Mouse (Mus musculus) layer of hippocampus, adult 2 months (tissue): ENCODE measurements around the gene Lrpap1. TPM values are rescaled to one million over a fixed set of nuclear protein-coding genes. Genes with fewer than 3 reads are reported as not detected.

Experiments
- DNase-seq, 2 experiments: peaks; one replicate each; pipeline ENCODE4 v3.0.0; 2022; ENCODE audit warnings: low spot score in 2 of 2
- H3K27ac ChIP-seq: fragments of 200-600 bp; 2 replicates; pipeline ENCODE4 v1.8.1; 2022
- H3K4me3 ChIP-seq: fragments of 200-600 bp; 2 replicates; pipeline ENCODE4 v1.8.1; 2022; ENCODE audit warnings: mild to moderate bottlenecking
- CTCF ChIP-seq: fragments of 200-600 bp; conservative IDR thresholded peaks from 2 replicates; pipeline ENCODE4 v1.8.1; 2022; ENCODE audit warnings: antibody characterized with exemption, mild to moderate bottlenecking, moderate library complexity
- total RNA-seq, 2 experiments: library from RNA; stranded (reverse); gene quantifications; 2 replicates each; pipeline ENCODE4 v1.2.3; 2021

Gene Lrpap1
- total RNA-seq, 2 experiments from 2014 or later: 150 to 159 TPM

DNA sequence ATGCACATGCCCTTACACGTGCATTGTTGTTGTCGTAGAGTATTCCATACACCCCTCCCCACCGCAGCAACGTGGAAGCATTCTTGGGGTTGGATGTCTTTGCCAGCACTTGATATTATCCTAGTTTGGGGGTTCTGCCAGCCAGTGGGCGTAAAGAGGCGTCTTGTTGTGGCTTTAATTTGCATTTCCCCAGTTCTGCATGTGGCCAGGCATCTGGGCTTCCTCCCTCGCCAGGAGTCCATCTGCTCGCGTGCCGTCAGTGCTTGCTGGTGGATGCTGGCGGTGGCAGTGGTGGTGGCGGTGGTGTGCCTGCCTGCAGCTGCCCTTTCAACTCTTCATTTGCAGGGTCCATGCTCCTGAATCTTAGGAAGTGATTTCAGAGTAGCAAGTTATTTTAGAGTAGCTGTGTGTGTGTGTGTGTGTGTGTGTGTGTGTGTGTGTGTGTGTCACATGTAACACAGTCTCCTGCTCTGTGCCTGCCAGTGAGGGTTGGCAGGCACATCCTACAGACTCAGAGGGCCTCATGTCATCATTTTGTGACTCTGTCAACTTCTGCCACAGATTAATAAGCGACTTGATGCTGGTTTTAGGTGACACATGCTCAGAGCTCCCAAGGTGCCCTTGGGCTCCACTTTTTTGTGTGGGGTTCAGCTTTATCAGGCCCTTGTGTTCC lies 32.1 kb upstream of the Lrpap1 start:
- DNase-seq: peak; percentile 93 to 94
- Histone ChIP-seq H3K27ac (peak overlapping the region; percentile 87), H3K4me3 (no peak overlapping the region)
- TF ChIP-seq CTCF: no peak

DNA sequence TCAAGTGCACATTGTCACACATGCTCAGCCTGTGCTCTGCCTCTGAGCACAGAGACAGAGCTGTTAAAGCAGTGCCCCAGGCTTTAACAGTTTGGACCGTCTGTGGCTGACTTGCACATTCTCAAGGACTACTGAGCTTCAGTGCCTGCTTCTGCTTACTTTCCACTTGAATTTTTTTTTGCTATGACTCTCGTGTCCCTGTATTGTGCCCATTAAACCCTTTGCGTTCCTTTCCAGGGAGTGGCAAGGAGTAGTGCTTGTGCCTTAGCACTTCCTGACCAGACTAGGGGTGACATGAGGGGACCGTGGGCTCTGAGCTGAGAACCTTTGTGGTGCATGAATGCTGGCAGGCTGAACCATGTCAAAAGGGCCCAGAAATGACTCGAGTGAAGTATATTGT lies 30.3 kb upstream of the Lrpap1 start:
- no peak overlapping the region for H3K4me3 ChIP-seq
- DNase-seq: no peak
- no peak overlapping the region for H3K27ac ChIP-seq
- TF ChIP-seq CTCF: no peak

DNA sequence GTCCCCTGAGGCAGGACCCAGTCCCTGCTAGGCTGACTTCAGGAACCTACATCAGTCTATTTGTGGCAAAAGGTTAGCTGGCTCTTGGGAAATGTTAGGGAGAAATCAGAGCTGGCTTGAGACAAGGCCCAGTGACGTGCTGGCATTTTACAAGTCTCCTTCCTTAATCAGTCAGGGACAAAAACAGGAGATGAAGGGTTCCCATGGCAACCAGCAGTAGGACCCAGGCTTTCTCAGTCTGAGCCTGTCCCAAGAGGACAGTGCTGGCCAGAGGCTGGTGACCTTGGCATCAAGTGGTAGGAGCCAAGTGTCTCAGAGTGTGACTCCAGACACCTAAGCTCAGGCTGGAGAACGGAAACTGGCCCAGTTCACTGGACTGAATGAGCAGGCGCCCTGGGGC lies 28.7 kb upstream of the Lrpap1 start:
- DNase-seq: no peak
- no peak for TF ChIP-seq CTCF
- no peak overlapping the region for H3K4me3 ChIP-seq
- no peak overlapping the region for H3K27ac ChIP-seq

DNA sequence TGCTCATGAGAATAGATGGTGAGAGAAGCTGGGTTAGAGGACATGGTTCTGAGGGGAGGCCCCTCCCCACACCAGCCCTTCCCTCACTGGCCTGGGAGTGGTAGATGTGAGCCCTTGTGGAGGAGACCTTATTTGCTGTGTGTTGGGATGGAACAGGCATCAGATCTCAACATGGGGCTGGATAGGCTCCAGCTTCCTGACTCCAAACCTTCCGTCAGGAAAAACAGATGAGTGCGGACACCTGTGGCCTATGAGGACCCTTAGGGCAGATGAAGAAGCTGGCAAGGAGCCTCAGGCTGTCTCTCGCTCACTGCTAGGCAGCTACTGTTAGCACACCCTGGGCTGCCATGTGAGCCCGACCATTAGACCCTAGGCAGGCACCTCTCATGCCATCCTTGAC lies 27.9 kb upstream of the Lrpap1 start:
- TF ChIP-seq CTCF: no peak
- no peak for DNase-seq
- H3K27ac ChIP-seq: no peak overlapping the region

DNA sequence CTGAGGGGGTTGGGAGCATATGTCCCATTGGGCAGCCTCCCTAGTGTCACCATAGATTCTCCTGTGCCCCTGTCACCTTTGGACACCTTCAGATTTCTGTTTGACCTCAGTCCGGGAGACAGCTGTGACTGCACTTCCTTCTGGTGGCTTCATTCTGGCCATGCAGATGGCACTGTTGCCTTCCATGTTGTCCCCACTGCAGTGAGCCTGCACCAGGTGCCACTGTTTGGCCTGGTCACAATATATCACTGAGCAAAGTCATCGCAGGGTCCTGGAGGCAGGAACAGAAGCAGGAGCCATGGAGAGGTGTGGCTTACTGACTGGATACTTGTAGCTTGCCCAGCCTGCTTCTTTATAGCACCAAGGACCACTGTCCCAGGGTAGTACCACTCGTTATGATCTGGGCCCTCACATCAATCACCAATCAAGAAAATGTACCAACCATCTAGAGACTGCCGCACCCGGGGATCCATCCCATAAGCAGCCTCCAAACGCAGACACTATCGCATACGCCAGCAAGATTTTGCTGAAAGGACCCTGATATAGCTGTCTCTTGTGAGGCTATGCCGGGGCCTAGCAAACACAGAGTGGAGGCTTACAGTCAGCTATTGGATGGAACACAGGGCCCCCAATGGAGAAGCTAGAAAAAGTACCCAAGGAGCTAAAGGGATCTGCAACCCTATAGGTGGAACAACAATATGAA lies 26.9 kb upstream of the Lrpap1 start:
- no peak for TF ChIP-seq CTCF
- DNase-seq: no peak
- Histone ChIP-seq H3K4me3 (no peak overlapping the region), H3K27ac (no peak overlapping the region)

More for the DNA sequence above, 27.9 kb upstream of the Lrpap1 start:
- no peak overlapping the region for H3K4me3 ChIP-seq

DNA sequence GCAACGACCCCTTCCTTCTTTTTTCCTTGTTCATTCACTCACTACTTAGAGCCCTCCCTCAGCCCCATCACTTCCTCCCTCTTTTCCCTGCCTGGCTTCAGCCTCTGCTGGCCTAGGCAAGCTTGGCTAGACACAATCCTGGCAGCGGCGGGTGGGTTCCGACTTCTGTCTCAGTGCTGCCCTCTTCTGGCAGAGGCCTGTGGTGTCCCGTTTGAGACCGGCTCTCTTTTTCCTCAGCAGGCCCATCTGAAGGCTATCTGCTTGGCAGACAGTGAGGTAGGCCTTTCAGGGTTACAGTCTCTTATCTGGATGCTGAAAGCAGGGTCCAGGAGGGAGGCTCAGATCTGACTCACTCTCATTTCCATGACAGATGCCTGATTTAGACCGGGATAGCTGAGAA lies 26.2 kb upstream of the Lrpap1 start:
- Histone ChIP-seq H3K4me3 (no peak overlapping the region), H3K27ac (peak overlapping the region; percentile 92; the same call in 1 of the 2 replicates)
- TF ChIP-seq CTCF: peak; percentile 91
- DNase-seq: peak; percentile 85 to 90

DNA sequence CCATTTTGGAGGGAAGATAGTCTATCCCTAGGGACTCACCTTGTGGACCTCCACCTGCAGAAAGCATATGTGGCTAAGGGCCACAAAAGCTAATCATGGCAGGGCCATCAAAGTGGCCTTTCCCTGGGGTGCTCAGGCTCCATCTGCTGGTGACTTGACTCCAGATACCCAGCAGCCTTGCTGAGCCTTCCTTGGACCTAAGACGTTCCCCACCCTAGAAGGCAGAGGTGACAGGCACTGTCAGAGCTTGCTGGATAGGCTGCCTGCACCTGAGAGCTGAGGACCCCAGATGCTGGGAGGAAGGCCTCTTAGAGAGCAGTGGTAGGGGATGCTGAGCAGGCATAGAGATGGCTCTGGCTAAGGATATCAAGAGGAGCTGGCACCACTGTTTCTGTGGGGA lies 25.7 kb upstream of the Lrpap1 start:
- Histone ChIP-seq H3K27ac (peak overlapping the region; percentile 92; the same call in 1 of the 2 replicates), H3K4me3 (no peak overlapping the region)
- no peak for DNase-seq
- TF ChIP-seq CTCF: no peak

DNA sequence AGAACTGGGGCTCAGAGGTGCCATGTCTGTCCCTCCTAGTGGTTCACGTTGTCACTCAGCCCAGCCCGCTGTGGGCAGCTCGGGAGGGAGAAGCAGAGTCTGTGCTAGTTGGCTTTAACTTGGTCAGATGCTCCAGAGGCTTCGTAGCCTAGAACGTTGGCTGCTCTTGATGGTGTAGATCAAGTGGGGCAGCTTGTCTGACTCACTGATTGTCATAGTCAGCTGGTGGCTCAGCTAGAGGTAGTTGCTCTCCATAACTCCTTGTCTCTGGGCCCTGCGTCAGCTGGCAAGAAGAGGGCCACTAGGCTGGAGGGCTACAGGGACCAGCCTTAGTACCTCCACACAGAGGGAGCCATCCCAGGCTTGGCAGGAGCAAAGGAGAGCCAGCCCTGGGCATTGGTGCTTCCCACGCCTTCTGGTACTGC lies 24.2 kb upstream of the Lrpap1 start:
- Histone ChIP-seq H3K4me3 (no peak overlapping the region), H3K27ac (peak overlapping the region; percentile 92)
- no peak for TF ChIP-seq CTCF
- DNase-seq: no peak

DNA sequence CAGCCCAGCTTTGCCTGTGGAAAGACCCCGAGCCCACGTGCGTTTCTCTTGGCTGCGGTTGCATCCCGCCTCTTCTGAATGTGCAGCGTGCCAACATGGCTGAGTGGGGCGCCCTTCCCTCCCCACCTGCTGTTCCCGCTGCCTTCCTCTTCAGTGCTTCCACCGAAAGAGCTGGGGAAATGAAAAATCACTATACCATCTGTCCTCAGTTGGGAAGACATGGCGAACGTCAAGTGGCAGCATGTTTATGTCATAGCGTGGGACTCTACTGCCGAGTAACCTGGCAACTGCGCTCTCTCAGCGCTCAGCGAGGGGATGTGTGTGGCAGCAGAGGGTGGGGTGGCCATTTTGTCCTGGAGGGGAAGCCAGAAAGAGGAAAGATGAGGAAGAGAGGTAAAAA lies 23.6 kb upstream of the Lrpap1 start:
- peak overlapping the region; percentile 92 for H3K27ac ChIP-seq
- DNase-seq: peak; percentile 77 to 88

DNA sequence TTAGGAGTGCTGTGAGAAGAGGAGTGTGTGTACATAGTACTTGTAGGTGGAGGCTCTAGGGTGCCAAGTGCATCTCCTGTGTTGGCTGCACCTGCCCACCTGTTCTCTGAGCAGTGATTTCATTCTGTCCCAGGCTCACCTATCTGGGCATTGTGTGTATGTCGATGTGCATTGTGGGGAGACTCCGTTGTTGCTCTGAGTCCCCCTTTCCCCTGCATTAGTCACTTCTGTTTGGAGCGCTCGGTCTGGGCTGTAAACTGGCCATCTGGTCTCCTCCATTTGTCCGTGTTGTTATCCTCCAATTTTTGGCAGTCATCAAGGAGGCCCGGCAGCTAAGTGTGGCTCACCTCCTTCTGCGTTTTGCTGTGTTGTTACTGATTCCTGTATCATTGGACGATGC lies 14.5 kb upstream of the Lrpap1 start:
- DNase-seq: peak in 1 of 2 experiments; percentile 44
- TF ChIP-seq CTCF: no peak
- Histone ChIP-seq H3K27ac (no peak overlapping the region), H3K4me3 (no peak overlapping the region)

More for the DNA sequence above, 23.6 kb upstream of the Lrpap1 start:
- no peak for TF ChIP-seq CTCF
- H3K4me3 ChIP-seq: no peak overlapping the region

DNA sequence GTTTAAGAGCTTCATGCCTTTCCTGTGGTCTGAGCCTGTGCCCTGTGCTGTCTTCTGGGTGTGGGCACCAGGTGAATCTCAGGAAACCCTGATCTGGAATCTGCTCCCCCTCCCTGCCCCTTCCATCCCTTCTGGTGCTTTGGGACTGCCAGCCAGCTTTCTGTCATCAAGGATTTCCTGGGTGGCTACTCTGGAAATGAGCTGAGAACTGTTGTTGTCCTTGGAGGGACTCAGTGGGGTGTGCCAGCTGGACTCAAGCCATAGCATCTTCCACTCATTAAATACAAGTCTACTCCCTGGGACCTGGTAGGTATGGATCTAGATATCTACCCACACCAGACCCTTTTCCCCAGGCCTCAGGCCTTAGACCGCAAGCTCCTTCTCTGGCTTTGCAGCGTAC lies 12.9 kb upstream of the Lrpap1 start:
- no peak for TF ChIP-seq CTCF
- no peak overlapping the region for H3K4me3 ChIP-seq
- H3K27ac ChIP-seq: no peak overlapping the region

DNA sequence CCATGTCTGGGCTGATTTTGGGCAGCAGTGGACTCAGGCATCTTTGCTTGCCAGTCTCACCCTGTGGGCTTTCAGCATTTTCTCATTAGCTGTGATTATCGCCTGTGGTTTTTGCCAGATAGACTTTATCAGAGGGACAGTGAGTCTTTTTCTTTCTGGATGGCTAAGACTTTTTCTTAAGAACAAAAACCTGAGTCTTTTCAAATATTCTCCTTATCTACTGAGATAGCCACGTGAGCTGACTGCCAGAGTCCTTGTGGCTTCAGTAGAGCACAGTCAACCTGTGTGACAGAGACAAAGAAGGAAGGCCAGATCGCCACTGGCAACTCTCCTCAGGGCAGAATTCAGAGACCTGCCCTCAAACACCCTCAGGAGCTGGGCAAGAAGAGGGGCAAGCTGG lies 12.1 kb upstream of the Lrpap1 start:
- DNase-seq: no peak
- no peak for TF ChIP-seq CTCF

More for the DNA sequence above, 12.9 kb upstream of the Lrpap1 start:
- DNase-seq: no peak

DNA sequence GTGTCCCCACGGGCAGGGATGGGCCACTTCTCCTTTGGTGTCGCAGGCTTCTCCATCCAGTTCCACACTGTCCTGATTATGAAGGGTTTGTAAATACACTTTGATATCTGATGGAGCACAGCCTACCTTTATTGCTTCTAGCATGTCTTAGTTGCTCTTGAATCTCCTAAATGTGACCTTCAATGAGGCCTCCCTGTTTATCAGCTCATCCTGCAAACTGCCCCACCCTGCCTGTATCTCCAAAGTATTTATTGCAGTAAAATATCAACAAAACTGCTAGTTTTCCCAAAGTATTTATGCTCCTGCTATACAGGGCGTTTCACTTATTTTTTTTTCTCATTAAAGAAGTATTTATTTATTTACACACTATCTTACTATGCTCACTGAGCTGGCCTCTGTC lies 10.4 kb upstream of the Lrpap1 start:
- no peak for DNase-seq
- TF ChIP-seq CTCF: no peak
- no peak overlapping the region for H3K4me3 ChIP-seq

More for the DNA sequence above, 12.1 kb upstream of the Lrpap1 start:
- no peak overlapping the region for H3K4me3 ChIP-seq
- no peak overlapping the region for H3K27ac ChIP-seq

DNA sequence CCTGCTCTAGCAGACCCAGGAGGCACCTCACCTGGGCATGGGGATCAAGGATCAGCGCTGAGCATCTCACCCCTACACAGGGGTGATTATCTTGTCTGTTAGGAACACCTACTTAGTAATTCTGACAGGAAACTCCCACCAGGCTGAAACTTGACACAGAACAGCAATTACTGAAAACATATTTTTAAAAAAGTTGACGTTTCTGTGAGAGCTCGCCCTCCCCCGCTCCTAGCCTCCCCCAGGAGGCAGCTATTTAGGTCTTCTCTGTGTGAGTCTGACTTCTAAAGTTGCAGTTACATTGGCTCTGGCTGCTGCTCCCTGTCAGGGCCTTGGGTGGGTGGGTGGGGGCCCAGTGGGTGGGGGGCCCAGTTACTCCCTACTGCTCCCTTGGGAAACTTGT lies 6.9 kb upstream of the Lrpap1 start:
- Histone ChIP-seq H3K27ac (no peak overlapping the region), H3K4me3 (no peak overlapping the region)
- no peak for TF ChIP-seq CTCF
- no peak for DNase-seq

More for the DNA sequence above, 10.4 kb upstream of the Lrpap1 start:
- no peak overlapping the region for H3K27ac ChIP-seq
